In genomic region chr6:74033811-74034210, GRCm38 (mm10) we compare ENCODE assay signal across 20 mouse cellular contexts.
DNase-seq lines count a peak whose midpoint lies in the region; ATAC-seq lines count a peak whose summit lies in the region.
"Had no signal": no experiment of that assay in that cellular context is flagged by ENCODE, and none has a peak within 500 bp of the region (broad histone marks: within the 10 kb centered on the region; RNA-seq: fewer than 3 reads in every experiment).

No protein-coding gene starts in this region.

- H3K9me3 ChIP-seq in forebrain, embryonic 13.5 days (replicated peaks): no peaks in the 10 kb centered on the region
- H3K9me3 ChIP-seq in forebrain, embryonic 12.5 days: no peaks in the 10 kb centered on the region
- no peaks in the 10 kb centered on the region for H3K9me3 ChIP-seq in forebrain, embryonic 15.5 days
- H3K9me3 ChIP-seq in forebrain, embryonic 11.5 days (ENCODE audit: control insufficient read depth, low read length): no peaks in the 10 kb centered on the region
- H3K9me3 ChIP-seq in forebrain, embryonic 16.5 days (ENCODE audit: control insufficient read depth, low read length): no peaks in the 10 kb centered on the region
- H3K9me3 ChIP-seq: embryonic facial prominence, embryonic 13.5 days; embryonic facial prominence, embryonic 15.5 days had no signal

- no peak overlapping the region for H3K4me3 ChIP-seq in forebrain, embryonic 13.5 days
- no peak overlapping the region for H3K4me3 ChIP-seq in forebrain, embryonic 12.5 days (replicated peaks)
- H3K4me3 ChIP-seq in forebrain, embryonic 15.5 days: no peak overlapping the region
- no peak overlapping the region for H3K4me3 ChIP-seq in forebrain, embryonic 11.5 days (ENCODE audit: low read depth, low read length)
- no peak overlapping the region for H3K4me3 ChIP-seq in forebrain, embryonic 16.5 days (replicated peaks; ENCODE audit: low read length)
- H3K4me3 ChIP-seq: embryonic facial prominence, embryonic 13.5 days; embryonic facial prominence, embryonic 15.5 days; erythroblast, embryonic 14.5 days; gastrocnemius, adult 2 months had no signal

- no peak overlapping the region for H3K4me2 ChIP-seq in forebrain, embryonic 13.5 days
- H3K4me2 ChIP-seq in forebrain, embryonic 12.5 days: no peak overlapping the region
- no peak overlapping the region for H3K4me2 ChIP-seq in forebrain, embryonic 15.5 days (replicated peaks)
- H3K4me2 ChIP-seq in forebrain, embryonic 11.5 days (ENCODE audit: low read depth, low read length, severe bottlenecking): no peak overlapping the region
- H3K4me2 ChIP-seq in forebrain, embryonic 16.5 days (ENCODE audit: low read length): no peak overlapping the region
- H3K4me2 ChIP-seq: embryonic facial prominence, embryonic 13.5 days; embryonic facial prominence, embryonic 15.5 days had no signal

- no peaks in the 10 kb centered on the region for H3K27me3 ChIP-seq in forebrain, embryonic 13.5 days
- no peaks in the 10 kb centered on the region for H3K27me3 ChIP-seq in forebrain, embryonic 12.5 days
- no peaks in the 10 kb centered on the region for H3K27me3 ChIP-seq in forebrain, embryonic 15.5 days
- H3K27me3 ChIP-seq in forebrain, embryonic 11.5 days (ENCODE audit: control insufficient read depth, insufficient read depth, low read length): no peaks in the 10 kb centered on the region
- no peaks in the 10 kb centered on the region for H3K27me3 ChIP-seq in forebrain, embryonic 16.5 days (replicated peaks; ENCODE audit: control insufficient read depth, insufficient read depth, low read length)
- H3K27me3 ChIP-seq: embryonic facial prominence, embryonic 13.5 days; embryonic facial prominence, embryonic 15.5 days had no signal

- H3K27ac ChIP-seq in forebrain, embryonic 13.5 days: no peak overlapping the region
- H3K27ac ChIP-seq in forebrain, embryonic 12.5 days: no peak overlapping the region
- 0 out of 2 replicates have a peak overlapping the region, but pooled peaks have one; percentile 48 for H3K27ac ChIP-seq in forebrain, embryonic 15.5 days (replicated peaks)
- H3K27ac ChIP-seq in forebrain, embryonic 11.5 days (ENCODE audit: low read depth, low read length): no peak overlapping the region
- no peak overlapping the region for H3K27ac ChIP-seq in forebrain, embryonic 16.5 days (ENCODE audit: low read length)
- H3K27ac ChIP-seq: embryonic facial prominence, embryonic 13.5 days; embryonic facial prominence, embryonic 15.5 days; gastrocnemius, adult 2 months had no signal

- no peak overlapping the region for H3K9ac ChIP-seq in forebrain, embryonic 13.5 days
- H3K9ac ChIP-seq in forebrain, embryonic 12.5 days: no peak overlapping the region
- no peak overlapping the region for H3K9ac ChIP-seq in forebrain, embryonic 15.5 days (replicated peaks)
- no peak overlapping the region for H3K9ac ChIP-seq in forebrain, embryonic 11.5 days (ENCODE audit: low read length)
- no peak overlapping the region for H3K9ac ChIP-seq in forebrain, embryonic 16.5 days (replicated peaks; ENCODE audit: low read depth, low read length)
- H3K9ac ChIP-seq: embryonic facial prominence, embryonic 13.5 days; embryonic facial prominence, embryonic 15.5 days had no signal

- no peaks in the 10 kb centered on the region for H3K36me3 ChIP-seq in forebrain, embryonic 13.5 days (ENCODE audit: poor library complexity, severe bottlenecking)
- H3K36me3 ChIP-seq in forebrain, embryonic 12.5 days (replicated peaks): no peaks in the 10 kb centered on the region
- no peaks in the 10 kb centered on the region for H3K36me3 ChIP-seq in forebrain, embryonic 15.5 days
- no peaks in the 10 kb centered on the region for H3K36me3 ChIP-seq in forebrain, embryonic 11.5 days (ENCODE audit: control insufficient read depth, insufficient read depth, low read length)
- H3K36me3 ChIP-seq in forebrain, embryonic 16.5 days (ENCODE audit: control insufficient read depth, insufficient read depth): no peaks in the 10 kb centered on the region
- H3K36me3 ChIP-seq: embryonic facial prominence, embryonic 13.5 days; embryonic facial prominence, embryonic 15.5 days had no signal

- ATAC-seq in forebrain, embryonic 13.5 days: peak; percentile 41; the same call in 1 of the 2 replicates
- no peak for ATAC-seq in forebrain, embryonic 12.5 days (ENCODE audit: low FRiP score)
- ATAC-seq in forebrain, embryonic 15.5 days (replicated peaks): peak; percentile 53; the same call in 1 of the 2 replicates
- ATAC-seq in forebrain, embryonic 11.5 days (replicated peaks; ENCODE audit: low FRiP score): no peak
- peak; percentile 49; the same call in 1 of the 2 replicates for ATAC-seq in forebrain, embryonic 16.5 days

- DNase-seq in forebrain, embryonic 11.5 days (ENCODE audit: low spot score): no peak
- DNase-seq in layer of hippocampus, adult 9-11 months: no peak
- no peak for DNase-seq in heart, adult 11 months
- DNase-seq: adrenal gland, adult 2 months; adrenal gland, postnatal 10 days; adrenal gland, postnatal 25 days; cerebellum, adult 11-12 months; cerebellum, adult 2 months; cerebellum, adult 9-10 months; cerebellum, postnatal 14 days; cerebellum, postnatal 36 days; embryo, embryonic 11 days; gastrocnemius, adult 2 months had no signal

- no peaks in the 10 kb centered on the region for H3K4me1 ChIP-seq in forebrain, embryonic 13.5 days
- H3K4me1 ChIP-seq in forebrain, embryonic 12.5 days: no peaks in the 10 kb centered on the region
- H3K4me1 ChIP-seq in forebrain, embryonic 15.5 days: no peaks in the 10 kb centered on the region
- H3K4me1 ChIP-seq in forebrain, embryonic 11.5 days (replicated peaks; ENCODE audit: control insufficient read depth, insufficient read depth, low read length): no peaks in the 10 kb centered on the region
- no peaks in the 10 kb centered on the region for H3K4me1 ChIP-seq in forebrain, embryonic 16.5 days (replicated peaks; ENCODE audit: control insufficient read depth, insufficient read depth, low read length)
- H3K4me1 ChIP-seq: embryonic facial prominence, embryonic 13.5 days; embryonic facial prominence, embryonic 15.5 days had no signal

- 89% methylated on average over 1 of the region's 1 CpGs for WGBS in forebrain, embryonic 13.5 days
- 94% methylated on average over 1 of the region's 1 CpGs for WGBS in forebrain, embryonic 12.5 days
- WGBS in forebrain, embryonic 15.5 days: 73% methylated on average over 1 of the region's 1 CpGs
- 83% methylated on average over 1 of the region's 1 CpGs for WGBS in forebrain, embryonic 11.5 days
- WGBS in forebrain, embryonic 16.5 days: 53% methylated on average over 1 of the region's 1 CpGs

Comparison
In these comparisons a context has a peak if more than half of its experiments do, and no peak if none do; other contexts are left out.
1. ATAC-seq: peak in forebrain, embryonic 13.5 days (single experiment), forebrain, embryonic 15.5 days (single experiment) and forebrain, embryonic 16.5 days (single experiment); none in forebrain, embryonic 12.5 days (single experiment) and forebrain, embryonic 11.5 days (single experiment).